Comparison of ENCODE assay signal across 9 mouse cellular contexts in the genomic region with DNA sequence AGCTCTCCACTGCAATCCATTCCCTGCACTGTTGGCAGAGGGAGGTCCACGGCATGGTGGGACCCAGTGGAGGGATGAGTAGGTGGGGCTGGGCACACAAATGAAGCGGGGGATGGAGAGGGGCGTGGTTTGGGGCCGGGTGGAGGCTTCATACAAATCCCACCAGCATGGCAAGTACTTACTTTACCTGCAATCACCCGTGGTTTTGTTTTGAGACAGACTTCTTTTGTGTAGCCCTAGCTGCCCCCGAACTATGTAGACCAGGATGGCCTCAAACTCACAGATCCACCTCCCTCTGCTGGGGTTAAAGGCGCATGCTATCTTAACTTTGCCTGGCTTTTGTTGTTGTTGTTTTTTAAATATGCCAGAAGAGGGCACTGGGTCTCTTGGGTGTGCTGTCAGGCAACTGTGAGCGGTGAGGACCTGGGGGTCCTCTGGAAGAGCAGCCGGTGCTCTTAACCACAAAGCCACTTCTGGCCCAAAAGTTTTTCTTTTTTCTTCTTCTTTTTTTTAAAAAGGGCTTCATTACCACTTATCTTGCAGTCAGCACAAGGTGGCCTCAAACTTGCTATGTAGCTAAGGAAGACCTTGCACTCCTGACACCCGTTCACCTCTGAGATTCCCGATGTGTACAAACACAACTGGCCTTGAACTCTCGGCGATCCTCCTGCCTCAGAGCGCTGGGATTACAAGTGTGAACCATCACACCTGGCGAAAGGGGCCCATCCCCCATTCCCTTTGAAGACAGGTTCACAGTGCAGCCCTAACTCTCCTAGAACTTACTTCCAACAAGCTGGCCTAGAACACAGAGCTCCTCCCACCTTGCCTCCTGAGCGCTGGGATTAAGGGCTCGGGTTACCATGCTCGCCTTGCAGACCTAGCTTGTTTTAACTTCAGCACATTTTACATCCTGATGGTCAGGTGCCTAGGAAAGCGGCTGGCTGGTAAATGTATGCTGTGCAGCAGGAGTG. TPM values are rescaled to one million over a fixed set of nuclear protein-coding genes. Genes with fewer than 3 reads are reported as not detected.
DNase-seq lines count a peak whose midpoint lies in the region; ATAC-seq lines count a peak whose summit lies in the region.
"Had no signal": no experiment of that assay in that cellular context is flagged by ENCODE, and none has a peak within 500 bp of the region (broad histone marks: within the 10 kb centered on the region; RNA-seq: fewer than 3 reads in every experiment).

No protein-coding gene starts in this region.

- H3K4me3 ChIP-seq in heart, embryonic 12.5 days = 0 out of 2 replicates have a peak overlapping the region, but pooled peaks have one; percentile 12
- peak overlapping the region; percentile 18; the same call in 1 of the 2 replicates for H3K4me3 ChIP-seq in hindbrain, embryonic 12.5 days
- 0 out of 2 replicates have a peak overlapping the region, but pooled peaks have one; percentile 7 for H3K4me3 ChIP-seq in midbrain, embryonic 14.5 days (replicated peaks; ENCODE audit: low read depth, low read length)

- ATAC-seq in heart, embryonic 12.5 days (ENCODE audit: insufficient number of reproducible peaks, low FRiP score) = no peak
- no peak for ATAC-seq in hindbrain, embryonic 12.5 days (ENCODE audit: low FRiP score)
- ATAC-seq in midbrain, embryonic 14.5 days (ENCODE audit: low FRiP score, low TSS enrichment) = no peak
- ATAC-seq: Patski had no signal

- H3K36me3 ChIP-seq in heart, embryonic 12.5 days = peaks cover 4% of the 10 kb centered on the region; the same call in 1 of the 2 replicates
- H3K36me3 ChIP-seq in hindbrain, embryonic 12.5 days = peaks cover 18% of the 10 kb centered on the region
- H3K36me3 ChIP-seq in midbrain, embryonic 14.5 days (ENCODE audit: control insufficient read depth, insufficient read depth, low read length) = peaks cover 28% of the 10 kb centered on the region

- intact Hi-C loops in heart, postnatal 36 days (cut with DNase I) = no loop called here
- intact Hi-C loops in left cerebral cortex, postnatal 14 days (cut with DNase I) = loop anchor here (5.0 kb wide), 1 partner anchor 43 kb away; no protein-coding TSS in a partner anchor

- H3K9ac ChIP-seq in heart, embryonic 12.5 days = no peak overlapping the region
- H3K9ac ChIP-seq in hindbrain, embryonic 12.5 days = no peak overlapping the region
- peak overlapping the region; percentile 27; the same call in 1 of the 2 replicates for H3K9ac ChIP-seq in midbrain, embryonic 14.5 days (replicated peaks; ENCODE audit: low read length)

- H3K4me2 ChIP-seq in heart, embryonic 12.5 days = peak overlapping the region; percentile 52
- peak overlapping the region; percentile 41 for H3K4me2 ChIP-seq in hindbrain, embryonic 12.5 days (replicated peaks)
- peak overlapping the region; percentile 52 for H3K4me2 ChIP-seq in midbrain, embryonic 14.5 days (ENCODE audit: low read length)

- H3K9me3 ChIP-seq in heart, embryonic 12.5 days (replicated peaks) = no peaks in the 10 kb centered on the region
- no peaks in the 10 kb centered on the region for H3K9me3 ChIP-seq in hindbrain, embryonic 12.5 days (replicated peaks)
- H3K9me3 ChIP-seq in midbrain, embryonic 14.5 days (ENCODE audit: control insufficient read depth, low read length) = no peaks in the 10 kb centered on the region

- no peak overlapping the region for H3K27ac ChIP-seq in heart, embryonic 12.5 days (ENCODE audit: poor library complexity, severe bottlenecking)
- peak overlapping the region; percentile 98 for H3K27ac ChIP-seq in hindbrain, embryonic 12.5 days
- H3K27ac ChIP-seq in midbrain, embryonic 14.5 days (replicated peaks; ENCODE audit: low read depth, low read length) = peak overlapping the region; percentile 98

- H3K27me3 ChIP-seq in heart, embryonic 12.5 days (replicated peaks) = peaks cover 53% of the 10 kb centered on the region
- H3K27me3 ChIP-seq in hindbrain, embryonic 12.5 days = no peaks in the 10 kb centered on the region
- no peaks in the 10 kb centered on the region for H3K27me3 ChIP-seq in midbrain, embryonic 14.5 days (ENCODE audit: control insufficient read depth, insufficient read depth, low read length)
- H3K27me3 ChIP-seq: Patski had no signal

- peaks cover 38% of the 10 kb centered on the region for H3K4me1 ChIP-seq in heart, embryonic 12.5 days (replicated peaks)
- peaks cover 70% of the 10 kb centered on the region for H3K4me1 ChIP-seq in hindbrain, embryonic 12.5 days
- peaks cover 66% of the 10 kb centered on the region for H3K4me1 ChIP-seq in midbrain, embryonic 14.5 days (ENCODE audit: control insufficient read depth, insufficient read depth, low read length)

- WGBS in heart, embryonic 12.5 days = 11% methylated on average over 19 of the region's 19 CpGs
- 13% methylated on average over 19 of the region's 19 CpGs for WGBS in hindbrain, embryonic 12.5 days
- 11% methylated on average over 19 of the region's 19 CpGs for WGBS in midbrain, embryonic 14.5 days

- no peak for DNase-seq in heart, postnatal 36 days
- DNase-seq in R1 (ENCODE audit: low read depth, low spot score) = peak; percentile 90
- DNase-seq in midbrain, embryonic 14.5 days = peak; percentile 51
- DNase-seq in left cerebral cortex, postnatal 14 days (ENCODE audit: low spot score in 2 of 2) = no peak
- no peak for DNase-seq in adrenal gland, postnatal 4 days (ENCODE audit: low spot score in 2 of 2)
- no peak for DNase-seq in adrenal gland, postnatal 14 days

RNA-seq across cellular contexts. Expression of gene Dpf1, which starts 15.9 kb away (rescaled TPM):
- 2.2 TPM in 2 replicates for polyA plus RNA-seq in heart, embryonic 12.5 days (2016; fragmentation: Nextera tagmentation; extraction: Ambion mirVana)
- total RNA-seq in heart, postnatal 36 days (2021) = under 1 TPM; 0.44 to 0.51 TPM
- polyA plus RNA-seq in hindbrain, embryonic 12.5 days (2016; fragmentation: Nextera tagmentation; extraction: Ambion mirVana) = 102 and 110 TPM in 2 replicates
- polyA plus RNA-seq in midbrain, embryonic 14.5 days (2014; fragmentation: Nextera tagmentation; extraction: Ambion mirVana) = 203 and 214 TPM in 2 replicates
- 100 to 1,000 TPM in 1 of 2 experiments, 10 to 100 TPM in 1; 97.6 to 105 TPM for total RNA-seq in left cerebral cortex, postnatal 14 days (2021)
- 1 to 10 TPM; 5.0 to 5.7 TPM for total RNA-seq in adrenal gland, postnatal 4 days (2021)
- 1.8 and 2.4 TPM in 2 replicates for total RNA-seq in adrenal gland, postnatal 14 days (2021)

RNA-seq across cellular contexts. Expression of gene Ppp1r14a, which starts 30.5 kb away (rescaled TPM):
- 13.2 and 13.9 TPM in 2 replicates for polyA plus RNA-seq in heart, embryonic 12.5 days (2016; fragmentation: Nextera tagmentation; extraction: Ambion mirVana)
- 10 to 100 TPM in 1 of 2 experiments, 1 to 10 TPM in 1; 9.6 to 10.5 TPM for total RNA-seq in heart, postnatal 36 days (2021)
- polyA plus RNA-seq in hindbrain, embryonic 12.5 days (2016; fragmentation: Nextera tagmentation; extraction: Ambion mirVana) = 20.8 and 22.4 TPM in 2 replicates
- polyA plus RNA-seq in midbrain, embryonic 14.5 days (2014; fragmentation: Nextera tagmentation; extraction: Ambion mirVana) = 0.94 and 3.9 TPM in 2 replicates
- 1 to 10 TPM; 6.6 to 8.0 TPM for total RNA-seq in left cerebral cortex, postnatal 14 days (2021)
- 10 to 100 TPM; 14.3 to 15.0 TPM for total RNA-seq in adrenal gland, postnatal 4 days (2021)
- 10.9 and 12.4 TPM in 2 replicates for total RNA-seq in adrenal gland, postnatal 14 days (2021)

RNA-seq across cellular contexts. Expression of gene Spint2, which starts 37.9 kb away (rescaled TPM):
- polyA plus RNA-seq in heart, embryonic 12.5 days (2016; fragmentation: Nextera tagmentation; extraction: Ambion mirVana) = 87.7 and 90.4 TPM in 2 replicates
- total RNA-seq in heart, postnatal 36 days (2021) = 10 to 100 TPM; 34.8 to 44.9 TPM
- polyA plus RNA-seq in hindbrain, embryonic 12.5 days (2016; fragmentation: Nextera tagmentation; extraction: Ambion mirVana) = 42.6 and 63.3 TPM in 2 replicates
- 52.3 and 66.3 TPM in 2 replicates for polyA plus RNA-seq in midbrain, embryonic 14.5 days (2014; fragmentation: Nextera tagmentation; extraction: Ambion mirVana)
- 10 to 100 TPM; 11.5 to 19.4 TPM for total RNA-seq in left cerebral cortex, postnatal 14 days (2021)
- total RNA-seq in adrenal gland, postnatal 4 days (2021) = 10 to 100 TPM; 46.1 to 85.1 TPM
- total RNA-seq in adrenal gland, postnatal 14 days (2021) = 29.0 and 31.5 TPM in 2 replicates

Comparison
In these comparisons a context has a peak if more than half of its experiments do, and no peak if none do; other contexts are left out.
1. DNase-seq: peak in R1 (single experiment) and midbrain, embryonic 14.5 days (single experiment); none in heart, postnatal 36 days (0 of 2), left cerebral cortex, postnatal 14 days (0 of 2), adrenal gland, postnatal 4 days (0 of 2) and adrenal gland, postnatal 14 days (single experiment).
2. RNA of gene Dpf1, which starts 15.9 kb away (total RNA-seq): 97.6 to 105 TPM in left cerebral cortex, postnatal 14 days; 5.0 to 5.7 TPM in adrenal gland, postnatal 4 days, 1.8 to 2.4 TPM in adrenal gland, postnatal 14 days and 0.44 to 0.51 TPM in heart, postnatal 36 days; every median in the first group is over 10 times any median in the second.
3. Peak in every context shown above with its lines, with median percentiles within 50 percentile points of each other: H3K4me2 ChIP-seq and H3K4me3 ChIP-seq.